Mouse (Mus musculus): ENCODE measurements around the gene Errfi1.

GRCm38 (mm10) chr4:150837458-150837857, 16.3 kb upstream of the Errfi1 start:
- TF ChIP-seq CTCF (conservative IDR thresholded peaks at IDR 0.05; ENCODE audit: low read length): no peak
- TF ChIP-seq POU5F1 (IDR thresholded peaks at IDR 0.05; ENCODE audit: borderline replicate concordance, low read length): no peak

Measured in E14TG2a.4 (cell line).